Mouse (Mus musculus) midbrain, embryonic 11.5 days (tissue): ENCODE measurements around the gene Vegfb. TPM values are rescaled to one million over a fixed set of nuclear protein-coding genes. Genes with fewer than 3 reads are reported as not detected.

Experiments
- polyA plus RNA-seq: library from polyadenylated mRNA; unstranded; fragments of >200 nt; fragmentation: Nextera tagmentation; extraction: Ambion mirVana; gene quantifications from 2 replicates; pipeline ENCODE4 v1.2.1, GENCODE M21; 2014

The Vegfb gene
- polyA plus RNA-seq, 1 experiment from 2014 or later = 25.4 TPM

Other genes starting within 250 kb of the Vegfb start
- gene Rps6ka4, start 147.0 kb downstream of the Vegfb start, polyA plus RNA-seq = 4.8 and 5.1 TPM in 2 replicates
- gene Ccdc88b, start 129.4 kb downstream of the Vegfb start, polyA plus RNA-seq = 0.26 and 0.58 TPM in 2 replicates
- gene Trmt112, start 78.0 kb downstream of the Vegfb start, polyA plus RNA-seq = 147 and 151 TPM in 2 replicates
- 123 and 127 TPM in 2 replicates for gene Prdx5, start 77.5 kb downstream of the Vegfb start, polyA plus RNA-seq
- 3.4 and 3.7 TPM in 2 replicates for gene Esrra, start 65.8 kb downstream of the Vegfb start, polyA plus RNA-seq
- gene Catsperz, start 62.3 kb downstream of the Vegfb start, polyA plus RNA-seq = not detected in 2 replicates
- not detected in 2 replicates for gene Kcnk4, start 53.1 kb downstream of the Vegfb start, polyA plus RNA-seq
- gene Bad, start 45.8 kb downstream of the Vegfb start, polyA plus RNA-seq = 53.7 and 55.9 TPM in 2 replicates
- 28.0 and 32.0 TPM in 2 replicates for gene Gpr137, start 45.2 kb downstream of the Vegfb start, polyA plus RNA-seq
- 245 and 285 TPM in 2 replicates for gene Ppp1r14b, start 12.7 kb downstream of the Vegfb start, polyA plus RNA-seq
- gene Plcb3, start 11.2 kb downstream of the Vegfb start, polyA plus RNA-seq = 13.0 and 14.2 TPM in 2 replicates
- 67.7 and 81.3 TPM in 2 replicates for gene Fkbp2, start 7.2 kb downstream of the Vegfb start, polyA plus RNA-seq
- gene Dnajc4, start 4.9 kb upstream of the Vegfb start, polyA plus RNA-seq = 17.9 and 21.0 TPM in 2 replicates
- gene Nudt22, start 8.5 kb upstream of the Vegfb start, polyA plus RNA-seq = 14.4 and 19.5 TPM in 2 replicates
- gene Trpt1, start 8.5 kb upstream of the Vegfb start, polyA plus RNA-seq = 10.0 and 10.2 TPM in 2 replicates
- gene Fermt3, start 31.8 kb upstream of the Vegfb start, polyA plus RNA-seq = 6.7 and 7.3 TPM in 2 replicates
- 410 and 416 TPM in 2 replicates for gene Stip1, start 52.3 kb upstream of the Vegfb start, polyA plus RNA-seq
- gene Macrod1, start 69.2 kb upstream of the Vegfb start, polyA plus RNA-seq = 2.2 and 3.0 TPM in 2 replicates
- 7.5 and 8.2 TPM in 2 replicates for gene Flrt1, start 118.1 kb upstream of the Vegfb start, polyA plus RNA-seq
- 241 and 252 TPM in 2 replicates for gene Otub1, start 218.7 kb upstream of the Vegfb start, polyA plus RNA-seq
- 730 and 757 TPM in 2 replicates for gene Cox8a, start 230.0 kb upstream of the Vegfb start, polyA plus RNA-seq